Mouse (Mus musculus): Measurements from ENCODE around the gene Plcb4.

DNA sequence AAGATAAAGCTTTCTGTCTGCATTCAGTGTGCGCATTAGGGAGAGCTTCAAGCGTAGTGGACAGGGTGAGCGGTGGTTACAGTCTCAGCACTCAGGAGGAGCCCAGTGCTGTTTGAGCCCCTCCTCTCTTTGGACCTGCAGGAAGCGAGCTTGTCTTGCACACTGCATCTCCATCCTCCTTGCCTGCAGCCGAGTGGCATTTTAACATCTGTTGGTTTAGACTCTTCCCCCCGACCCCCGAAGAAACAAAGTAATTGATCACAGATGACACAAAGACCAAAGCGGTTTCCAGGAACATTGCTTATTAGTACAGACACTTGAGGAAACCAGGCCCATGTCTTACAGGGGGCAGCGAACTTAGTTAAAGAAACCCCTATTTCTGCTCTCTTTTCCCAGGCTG lies 207.6 kb downstream of the Plcb4 start:
- TF ChIP-seq POLR2A (IDR thresholded peaks at IDR 0.05; ENCODE audit: borderline replicate concordance, extremely low read depth, low read depth, low read length) (no peak), CTCF (IDR thresholded peaks at IDR 0.05; ENCODE audit: insufficient read depth, low read length) (no peak)
